Mouse (Mus musculus) megakaryocyte, embryonic 14.5 days (primary cell): ENCODE data around the gene Gm28710.

Source experiments
- FLI1 ChIP-seq: IDR thresholded peaks from 2 replicates; pipeline ENCODE4 v1.6.1; 2012; ENCODE audit warnings: low read length, inconsistent platforms, mixed read lengths
- GATA1 ChIP-seq: IDR thresholded peaks from 3 replicates; pipeline ENCODE4 v1.6.1; 2012; ENCODE audit warnings: mixed read lengths, low read length, inconsistent platforms, borderline replicate concordance

DNA sequence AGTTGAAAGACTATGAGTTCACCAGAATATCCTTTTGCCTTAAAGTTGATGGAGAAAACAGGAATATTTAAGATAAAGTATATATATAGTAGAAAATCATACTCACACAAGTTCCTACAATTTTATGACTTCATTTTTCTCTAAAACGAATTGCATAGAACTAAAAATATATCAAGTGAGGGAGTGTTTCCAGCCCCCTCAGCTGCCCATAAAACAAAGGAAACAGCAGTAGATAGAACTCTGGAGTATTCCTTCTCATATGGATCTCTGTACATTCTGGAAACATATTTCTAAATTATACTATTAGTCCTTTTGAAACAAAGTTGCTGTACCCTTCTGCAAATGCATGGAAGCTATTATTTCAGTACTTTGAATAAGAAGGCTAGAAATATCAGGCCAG lies 130.9 kb downstream of the Gm28710 start:
- no peak for TF ChIP-seq GATA1
- no peak for TF ChIP-seq FLI1
